Mouse (Mus musculus) G1E (cell line): Measurements from ENCODE around the gene Slc12a7.

Experiments
- CTCF ChIP-seq: IDR thresholded peaks from 2 replicates; pipeline ENCODE4 v1.5.1; 2012; ENCODE audit warnings: low read depth, low read length, inconsistent platforms, mixed read lengths
- GATA1 ChIP-seq: IDR thresholded peaks from 2 replicates; pipeline ENCODE4 v1.6.1; 2012; ENCODE audit warnings: borderline replicate concordance, low read length, inconsistent platforms, mixed read lengths
- GATA2 ChIP-seq: IDR thresholded peaks from 2 replicates; pipeline ENCODE4 v1.6.1; 2012; ENCODE audit warnings: low read depth, low read length, inconsistent platforms, borderline replicate concordance
- POLR2AphosphoS5 ChIP-seq: IDR thresholded peaks from 2 replicates; pipeline ENCODE4 v1.6.1; 2012; ENCODE audit warnings: low read depth, low read length, inconsistent platforms; ENCODE audit not compliant: insufficient replicate concordance
- TAL1 ChIP-seq: conservative IDR thresholded peaks from 2 replicates; pipeline ENCODE4 v1.6.1; 2012; ENCODE audit warnings: low read depth, low read length, inconsistent platforms, mixed read lengths

- TF ChIP-seq GATA1 (no peak), TAL1 (no peak), CTCF (no peak), POLR2AphosphoS5 (no peak), GATA2 (no peak)
Observed at GRCm38 (mm10) chr13:73763439-73764255, 30.8 kb downstream of the Slc12a7 start.
